Mouse (Mus musculus) ES-E14 (cell line): Measurements from ENCODE around the gene Krt33b.

ENCODE experiments used
- CHD2 ChIP-seq: IDR thresholded peaks from 2 replicates; pipeline ENCODE4 v1.6.1; 2014; ENCODE audit warnings: mild to moderate bottlenecking, low read depth, low read length, inconsistent platforms
- HCFC1 ChIP-seq: IDR thresholded peaks from 2 replicates; pipeline ENCODE4 v1.6.1; 2012; ENCODE audit warnings: low read length, inconsistent platforms, borderline replicate concordance; ENCODE audit not compliant: insufficient read depth
- MAFK ChIP-seq: IDR thresholded peaks from 2 replicates; pipeline ENCODE4 v1.6.1; 2014; ENCODE audit warnings: mild to moderate bottlenecking, low read depth, low read length, inconsistent platforms; ENCODE audit not compliant: insufficient read depth
- ZC3H11A ChIP-seq: IDR thresholded peaks from 2 replicates; pipeline ENCODE4 v1.6.1; 2012; ENCODE audit warnings: low read depth, mild to moderate bottlenecking, inconsistent platforms, low read length, borderline replicate concordance
- ZNF384 ChIP-seq: IDR thresholded peaks from 2 replicates; pipeline ENCODE4 v1.6.1; 2012; ENCODE audit warnings: low read depth, low read length, inconsistent platforms

DNA sequence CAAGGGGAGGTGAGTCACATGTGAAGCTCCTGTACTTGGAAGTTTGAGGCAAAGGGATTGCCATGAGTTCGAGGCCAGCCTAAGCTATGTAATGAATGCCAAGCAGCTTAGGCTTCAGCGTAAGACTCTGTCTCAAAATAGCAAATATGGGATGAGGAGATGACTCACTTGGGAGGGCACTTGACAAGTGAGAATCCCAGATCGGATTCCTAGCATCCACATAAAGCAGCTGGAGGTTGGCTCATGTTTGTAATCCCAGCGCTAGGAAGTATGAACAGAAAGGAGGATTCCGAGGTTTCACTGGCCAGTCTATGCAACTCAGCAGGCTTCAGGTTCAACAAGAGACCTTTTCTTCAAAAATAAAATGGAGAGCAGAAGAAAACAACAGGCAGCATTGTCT, 8.2 kb downstream of the Krt33b start:
- TF ChIP-seq ZNF384, result no peak
- TF ChIP-seq MAFK, result no peak
- no peak for TF ChIP-seq CHD2
- TF ChIP-seq ZC3H11A, result no peak
- TF ChIP-seq HCFC1, result no peak
